Mouse (Mus musculus) thymus, postnatal 14 days (tissue): ENCODE measurements around the gene 4931428L18Rik.
"Not testable (repeated sequence)": the region's sequence is repeated elsewhere in the genome, so short reads cannot be mapped to it uniquely, and the experiment has no call there.

Experiments
- DNase-seq: peaks from one replicate; pipeline ENCODE4 v3.0.0; 2021

Gene 4931428L18Rik

DNA sequence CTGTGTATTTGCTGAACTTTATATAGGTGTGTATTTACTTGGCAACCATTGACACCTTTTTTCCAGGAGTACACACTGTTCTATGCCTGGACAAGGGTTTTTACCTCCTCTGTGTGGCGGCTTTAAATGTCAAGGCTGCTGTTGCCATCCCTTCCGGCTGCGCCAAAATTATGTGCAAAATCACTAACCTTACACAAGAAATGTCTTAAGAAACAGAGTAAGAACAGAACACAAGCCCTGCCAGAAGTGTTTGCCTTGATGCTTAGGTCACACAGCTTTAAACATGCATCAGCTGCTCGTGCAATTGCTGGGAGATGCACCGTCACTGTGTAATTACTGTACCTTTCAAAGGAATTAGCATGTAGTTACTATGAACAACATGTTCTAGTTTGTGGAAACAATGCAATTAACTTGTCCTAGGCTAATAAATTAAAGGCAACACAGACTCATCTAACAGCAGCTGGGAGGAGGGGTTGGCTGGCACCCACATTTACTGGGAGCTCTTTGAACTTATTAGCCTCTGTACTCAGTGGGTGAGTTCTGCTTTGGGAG, 171.0 kb downstream of the 4931428L18Rik start:
- no peak for DNase-seq

DNA sequence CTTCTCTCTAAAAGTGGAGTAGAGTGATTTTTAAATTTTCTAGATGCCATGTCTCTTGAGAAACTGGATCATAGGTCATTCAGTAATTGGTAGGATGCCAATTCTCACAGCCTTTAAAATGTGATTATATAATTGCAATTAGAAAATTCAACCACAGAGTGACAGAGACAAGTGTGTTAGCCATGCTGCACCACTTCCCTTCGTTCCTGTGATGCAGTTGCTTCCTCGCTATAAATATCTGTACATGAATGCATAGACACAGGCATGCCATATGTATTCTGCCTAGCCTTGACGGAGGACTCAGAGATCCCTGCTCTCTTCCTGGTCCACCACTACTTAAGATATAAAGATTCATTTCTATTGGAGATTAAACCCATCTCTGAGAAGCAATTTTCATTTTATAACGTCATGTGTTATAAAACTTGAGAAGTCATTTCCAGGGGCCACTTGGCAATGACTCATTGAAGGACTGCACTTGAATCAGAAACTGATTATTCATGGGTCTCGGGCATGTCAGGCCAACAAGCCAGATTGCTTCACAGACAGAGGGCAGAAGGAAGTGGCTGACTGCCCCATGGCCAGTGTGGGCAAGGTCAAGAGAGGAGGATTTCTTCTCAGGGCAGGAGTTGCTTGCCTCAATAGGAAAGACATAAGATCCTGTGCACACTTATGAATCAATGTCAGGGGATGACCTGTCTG, 172.4 kb downstream of the 4931428L18Rik start:
- DNase-seq: no peak

DNA sequence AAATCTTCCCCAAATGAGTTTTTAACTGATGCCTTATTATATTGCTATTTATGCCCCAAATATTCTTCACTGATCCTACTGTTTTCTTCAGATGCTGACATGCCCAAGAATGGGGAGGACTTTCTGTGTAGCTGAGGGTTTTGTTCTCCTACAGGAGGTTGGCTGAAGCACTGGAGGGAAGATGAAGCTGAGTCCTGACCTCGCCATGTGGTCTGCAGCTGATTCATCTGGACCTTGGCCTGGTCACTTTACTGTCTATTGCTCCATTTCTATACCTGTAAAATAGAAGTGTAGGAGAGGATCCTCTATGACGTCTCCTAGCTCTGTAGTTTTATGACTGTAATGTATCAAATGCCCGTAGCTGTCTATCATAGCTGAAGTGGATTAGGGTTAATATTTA, 179.3 kb downstream of the 4931428L18Rik start:
- DNase-seq: no peak

DNA sequence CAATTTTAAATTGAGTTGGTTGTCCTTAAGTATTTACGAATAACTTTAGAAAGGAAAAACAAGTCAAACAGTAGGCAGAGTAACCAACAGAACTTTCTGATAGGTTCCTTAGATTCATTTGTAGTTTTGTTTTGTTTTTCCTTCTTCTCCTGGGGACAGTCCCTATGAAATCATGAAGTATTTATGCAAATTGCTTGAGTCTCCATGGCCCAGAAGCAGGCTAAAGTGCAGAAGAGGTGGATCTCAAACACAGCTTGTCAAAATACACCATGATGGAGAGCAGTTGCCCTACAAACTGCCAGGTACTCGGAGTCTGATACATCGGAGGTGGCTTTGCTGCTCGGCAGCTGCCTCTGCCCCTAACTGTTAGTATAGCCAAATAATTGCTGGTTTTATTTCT, 179.7 kb downstream of the 4931428L18Rik start:
- DNase-seq: no peak

DNA sequence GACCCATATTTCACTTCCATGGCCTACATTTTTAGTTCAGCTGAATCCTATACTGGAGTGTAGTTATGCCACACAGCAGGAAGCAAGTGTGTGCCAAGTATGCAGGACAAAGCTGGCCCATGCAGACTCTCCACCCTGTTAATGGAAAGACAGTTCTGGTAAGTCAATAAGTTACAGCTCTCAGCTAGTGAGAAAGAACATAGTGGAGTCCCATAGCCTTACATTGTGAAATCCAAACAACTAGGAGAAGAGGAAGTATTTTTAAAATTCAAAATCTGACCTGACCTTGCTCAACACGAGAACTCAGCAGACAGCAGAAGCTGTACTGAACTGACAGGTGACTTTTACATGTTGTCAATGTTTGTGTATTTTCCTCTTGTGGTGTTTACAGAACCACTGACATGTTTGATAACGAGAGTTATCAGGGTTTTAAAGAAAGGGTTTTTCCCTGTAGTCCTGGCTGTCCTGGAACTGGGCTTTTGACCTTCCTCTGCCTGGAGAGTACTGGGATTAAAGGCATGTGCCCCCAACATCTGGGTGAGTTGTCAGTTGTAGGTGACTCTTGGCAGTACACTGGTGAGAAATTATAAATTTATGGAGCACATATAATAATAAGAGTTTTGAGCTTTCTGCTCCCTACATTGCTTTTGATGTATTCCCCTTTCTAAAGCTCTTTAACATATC, 188.5 kb downstream of the 4931428L18Rik start:
- no peak for DNase-seq

DNA sequence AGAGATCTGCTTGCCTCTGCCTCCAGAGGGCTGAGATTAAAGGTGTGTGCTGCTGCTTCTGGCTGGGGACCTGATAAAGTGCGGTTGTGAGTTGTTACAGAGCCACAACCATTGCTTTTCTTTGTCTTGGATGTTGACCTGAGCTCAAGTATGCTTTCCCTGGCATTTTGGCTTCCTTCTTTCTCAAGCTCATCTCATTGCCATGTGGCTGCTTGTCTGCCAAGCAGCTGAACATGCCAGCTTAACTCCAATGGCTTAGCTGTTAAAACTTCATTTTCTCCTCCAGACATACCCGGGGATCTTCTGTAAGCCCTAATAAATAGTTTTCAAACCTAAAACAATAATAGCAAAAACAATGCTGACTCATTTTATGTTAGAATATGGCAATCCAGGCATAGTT, 190.1 kb downstream of the 4931428L18Rik start:
- DNase-seq: no peak

DNA sequence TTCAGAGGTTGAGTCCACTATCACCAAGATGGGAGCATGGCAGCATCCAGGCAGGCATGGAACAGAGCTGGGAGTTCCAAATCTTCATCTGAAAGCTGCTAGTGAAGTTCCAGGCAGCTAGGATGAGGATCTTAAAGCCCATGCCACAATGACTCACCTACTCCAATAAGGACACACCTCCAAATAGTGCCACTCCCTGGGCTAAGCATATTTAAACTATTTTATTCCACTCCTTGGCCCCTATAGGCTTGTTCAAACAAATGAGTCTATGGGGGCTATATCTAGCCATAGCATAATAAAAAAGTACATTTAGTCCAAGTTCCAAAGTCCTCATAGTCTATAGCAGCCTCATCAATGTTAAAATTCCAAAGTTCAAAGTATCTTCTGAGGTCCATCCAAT, 199.3 kb downstream of the 4931428L18Rik start:
- DNase-seq: no peak

DNA sequence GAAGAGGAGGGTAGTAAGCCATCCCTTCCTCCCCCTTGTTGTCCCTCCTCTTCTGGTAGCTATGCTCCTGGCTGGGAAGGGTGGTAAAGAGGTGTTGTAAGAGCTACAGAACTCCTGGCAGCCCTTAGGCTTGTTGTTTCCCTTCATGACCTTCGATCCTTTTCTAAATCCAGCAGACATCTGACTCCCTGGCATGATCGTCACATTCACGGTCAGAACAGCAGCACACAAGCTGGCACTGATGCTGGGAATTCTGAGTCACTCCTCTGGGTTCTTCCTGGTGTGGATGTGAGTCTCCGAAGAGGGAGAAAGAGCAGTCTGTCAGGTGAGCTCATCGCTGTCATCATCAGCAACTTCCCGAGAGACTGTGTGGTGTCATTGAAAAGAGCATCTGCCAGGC, 203.2 kb downstream of the 4931428L18Rik start:
- DNase-seq: no peak

DNA sequence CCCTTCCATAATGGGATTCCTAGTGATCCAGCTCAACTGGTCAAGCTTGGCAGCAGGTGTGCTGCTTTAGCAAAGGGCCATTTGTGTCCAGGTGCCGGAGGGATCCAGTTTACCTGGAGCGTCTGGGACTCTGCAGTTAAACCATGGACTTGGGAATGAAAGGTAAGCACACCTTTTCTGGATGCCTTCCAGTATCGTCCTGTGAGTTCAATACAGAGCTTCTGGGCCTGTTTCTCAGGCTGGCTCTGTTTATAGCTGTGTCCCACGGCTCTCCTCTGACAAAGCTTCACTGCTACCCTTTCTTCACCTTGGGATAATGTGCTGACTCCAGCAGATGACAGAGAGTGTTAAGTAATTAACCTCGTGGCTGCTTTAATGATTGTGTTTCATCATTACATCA, 205.1 kb downstream of the 4931428L18Rik start:
- no peak for DNase-seq

DNA sequence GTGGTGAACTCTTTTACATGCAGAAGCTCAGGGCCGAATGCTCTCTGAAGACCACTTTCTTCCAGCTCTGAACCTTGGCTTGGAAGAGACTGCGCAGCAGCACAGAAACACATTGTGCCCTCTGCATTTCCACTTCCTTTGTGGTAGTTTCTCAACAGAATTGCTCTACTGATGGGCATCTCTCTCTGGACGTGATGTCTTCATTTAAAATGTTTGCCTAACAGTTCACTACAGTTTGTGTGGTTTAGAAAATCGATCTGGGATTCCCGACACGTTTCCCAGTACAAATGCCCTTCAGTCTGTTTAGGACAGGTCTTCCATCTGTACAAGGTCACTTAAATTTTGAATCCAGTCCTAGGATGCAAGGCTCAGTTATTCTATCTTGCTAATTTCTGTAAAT, 206.4 kb downstream of the 4931428L18Rik start:
- DNase-seq: no peak

DNA sequence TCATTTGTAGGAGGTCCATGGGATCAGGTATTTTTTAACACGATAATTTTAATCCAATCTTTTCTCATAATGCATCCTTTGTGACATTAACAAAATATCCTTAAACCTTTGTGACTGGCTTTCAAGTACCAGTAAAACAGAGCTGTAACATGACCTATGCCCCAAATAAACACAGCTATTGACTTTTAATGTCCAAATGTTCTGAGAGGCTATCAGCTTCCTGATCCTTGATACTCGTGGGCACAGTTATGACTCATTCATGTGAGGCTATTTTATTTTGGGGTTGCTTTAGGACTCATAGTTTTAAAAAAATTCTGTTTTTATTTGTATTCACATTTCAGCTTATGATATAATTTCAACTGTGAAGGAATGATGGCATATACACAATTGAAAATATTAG, 207.2 kb downstream of the 4931428L18Rik start:
- no peak for DNase-seq

DNA sequence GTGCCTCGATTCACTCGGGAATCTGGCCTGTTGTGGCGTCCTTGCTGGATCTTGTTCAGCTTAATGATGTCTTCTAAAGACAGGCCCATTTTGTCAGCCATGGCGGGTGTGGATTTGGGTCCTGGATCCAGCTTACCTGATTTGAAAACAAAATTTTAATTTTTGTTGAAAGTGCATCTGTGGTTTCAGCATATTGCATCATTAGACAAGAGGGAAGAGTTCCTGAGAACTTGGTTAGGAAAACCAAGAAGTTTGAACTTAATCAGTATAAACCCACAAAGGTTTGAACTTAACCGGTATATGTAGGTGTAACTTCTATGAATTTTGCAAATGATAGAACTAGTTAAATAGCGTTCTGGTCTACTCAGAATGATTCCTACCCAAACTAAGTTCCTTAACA, 244.6 kb downstream of the 4931428L18Rik start, which contains the start of gene AC153137.1:
TSS of gene AC153137.1 (minus strand) at position 101 of the 400 bp plus-strand sequence.
- DNase-seq: not testable (repeated sequence)

DNA sequence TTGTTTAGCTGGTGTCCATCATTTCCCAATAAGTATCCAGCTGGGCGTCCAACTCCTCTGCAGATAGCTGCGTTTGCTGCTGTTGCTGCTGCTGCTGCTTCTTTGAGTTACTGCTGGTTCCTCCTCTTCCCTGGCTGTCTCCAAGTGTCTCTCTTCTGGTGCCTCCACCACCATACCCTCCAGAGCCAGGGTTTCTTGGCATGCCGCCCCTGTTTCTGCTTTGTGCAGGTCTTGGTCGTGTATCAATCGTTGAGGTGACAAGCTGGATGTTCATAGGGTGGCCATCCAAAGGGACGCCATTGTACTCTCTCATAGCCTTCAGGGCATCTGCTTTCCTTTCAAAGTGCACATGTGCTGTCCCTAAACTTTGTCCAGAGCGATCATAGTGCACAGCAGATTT, 245.2 kb downstream of the 4931428L18Rik start:
- not testable (repeated sequence) for DNase-seq

DNA sequence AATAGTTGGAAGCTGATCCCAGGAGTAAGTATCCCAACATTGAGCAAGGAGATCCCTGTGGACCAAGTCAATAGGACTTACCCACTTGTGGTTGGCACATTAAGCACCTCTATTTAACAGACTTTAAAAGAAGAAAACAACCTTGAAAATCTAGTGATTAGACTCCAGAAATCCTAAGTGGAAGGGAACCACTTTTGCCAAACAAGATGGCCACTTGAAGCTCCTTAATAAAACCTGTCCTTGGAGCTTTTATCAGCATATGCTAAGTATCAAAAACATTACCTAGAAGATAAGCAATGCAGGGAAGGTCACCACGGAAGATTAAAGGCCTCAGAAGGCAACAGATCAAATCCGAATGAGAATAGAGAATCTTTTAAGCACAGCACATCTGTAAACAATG, 270.7 kb downstream of the 4931428L18Rik start:
- no peak for DNase-seq

DNA sequence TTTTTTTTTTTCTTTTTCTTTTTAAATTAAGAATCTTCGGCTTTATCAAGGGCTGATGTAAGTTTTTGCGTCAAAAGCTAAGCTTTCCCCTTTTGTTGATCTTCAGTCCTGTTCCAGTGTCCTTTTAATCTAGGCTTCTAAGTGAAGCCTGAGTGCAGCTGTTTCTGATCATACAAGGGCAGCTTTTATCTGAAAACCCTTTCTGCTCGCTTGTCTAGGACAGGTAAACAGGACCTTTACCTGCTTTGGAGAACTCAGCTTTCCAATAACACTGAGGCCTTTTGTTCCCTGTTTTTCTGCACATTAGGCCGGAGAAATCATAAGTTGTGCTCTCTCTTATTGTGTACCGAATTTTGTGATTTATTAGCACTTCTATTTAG, 272.0 kb downstream of the 4931428L18Rik start:
- DNase-seq: no peak

DNA sequence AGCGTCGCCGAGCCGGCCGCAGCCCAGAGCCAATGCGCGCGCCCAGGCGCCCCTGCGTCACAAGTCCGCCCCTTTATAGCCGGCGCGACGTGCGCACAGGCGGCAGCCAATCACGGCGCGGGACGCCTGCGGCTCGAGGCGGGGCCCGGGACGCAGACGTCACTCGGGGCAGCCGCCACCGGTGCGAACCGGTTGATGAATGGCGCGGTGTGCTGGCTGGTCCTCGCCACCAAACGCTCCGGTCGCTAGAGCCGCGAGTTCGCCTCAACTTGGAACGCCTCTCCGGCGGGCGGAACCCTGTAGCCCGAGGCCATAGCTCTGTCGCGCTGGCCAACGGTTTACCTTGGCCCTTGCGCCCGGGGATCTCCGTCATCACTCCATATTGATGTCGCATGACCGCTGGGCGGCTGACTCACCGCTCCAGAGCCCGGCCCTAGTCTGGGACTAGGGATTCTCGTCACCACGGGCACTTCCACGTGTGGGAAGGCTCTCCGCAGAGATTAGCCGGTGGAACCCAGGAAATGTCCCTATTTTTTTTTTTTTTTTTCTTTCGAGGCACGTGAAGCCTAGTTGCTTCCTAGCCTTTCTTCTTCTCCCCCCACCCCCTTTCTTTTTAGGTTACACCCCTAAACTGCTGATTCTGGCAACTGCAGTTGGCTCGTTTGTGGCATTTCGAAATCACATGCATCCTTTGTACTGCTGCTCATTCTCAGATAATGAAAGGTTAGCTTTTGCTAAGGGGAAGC, 272.6 kb downstream of the 4931428L18Rik start:
- peak; percentile 97 for DNase-seq

DNA sequence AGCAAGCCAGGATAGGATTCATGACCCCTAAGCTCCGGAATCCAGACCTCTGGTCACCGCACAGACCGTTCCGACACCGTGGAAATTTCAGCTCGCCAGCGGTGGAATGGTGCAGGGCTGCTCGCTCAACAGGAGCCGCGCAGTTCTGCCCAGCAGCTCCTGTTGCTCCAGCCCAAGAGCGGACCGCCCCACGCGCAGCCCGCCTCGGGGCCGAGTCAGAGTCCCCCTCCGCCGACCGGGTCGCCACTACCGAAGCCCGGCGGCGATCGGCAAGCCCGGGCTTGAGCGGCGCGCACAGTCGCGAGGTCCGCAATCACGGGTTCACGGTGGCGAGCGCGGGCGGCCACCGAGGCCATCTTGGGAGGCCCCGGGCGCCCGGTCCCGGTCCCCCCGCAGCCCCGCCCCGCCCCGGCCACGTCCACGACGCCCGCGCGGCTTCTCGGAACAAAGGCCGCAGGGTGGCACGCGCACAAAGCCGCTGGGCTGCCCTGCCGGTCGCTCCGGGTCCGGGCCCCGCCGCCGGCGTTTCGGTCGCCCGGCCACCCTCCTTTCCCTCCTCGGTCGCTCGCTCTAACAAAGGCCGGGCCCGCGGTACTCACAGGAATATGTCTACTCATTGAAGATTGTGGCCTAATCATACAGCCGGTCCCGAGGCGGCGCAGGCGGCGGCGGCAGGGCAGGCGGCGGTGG, 273.4 kb downstream of the 4931428L18Rik start:
- peak; percentile 63 for DNase-seq

DNA sequence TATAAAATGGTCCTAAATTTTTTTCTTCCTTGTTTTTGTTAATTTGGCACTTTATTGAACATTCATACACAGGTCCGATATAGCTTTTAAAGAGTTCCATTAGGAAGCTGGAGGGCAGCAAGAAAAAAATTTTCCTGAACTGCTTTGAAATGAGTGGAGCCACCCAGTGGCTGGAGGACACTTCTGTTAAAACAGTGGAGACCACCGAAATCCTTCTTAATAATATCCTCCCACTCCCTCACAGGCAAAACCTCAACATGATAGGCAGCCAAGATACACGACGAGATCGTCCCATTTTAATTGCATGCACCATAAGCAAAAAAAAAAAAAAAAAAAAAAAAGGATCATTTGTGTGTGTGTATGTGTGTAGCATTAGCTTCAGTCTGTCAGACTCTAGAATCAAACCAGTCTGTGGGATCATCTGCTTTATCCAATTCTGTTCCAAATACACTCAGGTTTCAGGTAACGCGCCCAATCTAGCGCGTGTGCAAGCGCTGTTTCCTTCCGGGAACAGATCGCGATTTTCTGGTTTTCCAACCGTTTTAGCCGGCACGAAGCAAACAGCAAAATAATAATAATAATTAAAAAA, 274.0 kb downstream of the 4931428L18Rik start:
- DNase-seq: peak; percentile 34
